45 mouse cellular contexts compared by ENCODE assay signal in the genomic region with DNA sequence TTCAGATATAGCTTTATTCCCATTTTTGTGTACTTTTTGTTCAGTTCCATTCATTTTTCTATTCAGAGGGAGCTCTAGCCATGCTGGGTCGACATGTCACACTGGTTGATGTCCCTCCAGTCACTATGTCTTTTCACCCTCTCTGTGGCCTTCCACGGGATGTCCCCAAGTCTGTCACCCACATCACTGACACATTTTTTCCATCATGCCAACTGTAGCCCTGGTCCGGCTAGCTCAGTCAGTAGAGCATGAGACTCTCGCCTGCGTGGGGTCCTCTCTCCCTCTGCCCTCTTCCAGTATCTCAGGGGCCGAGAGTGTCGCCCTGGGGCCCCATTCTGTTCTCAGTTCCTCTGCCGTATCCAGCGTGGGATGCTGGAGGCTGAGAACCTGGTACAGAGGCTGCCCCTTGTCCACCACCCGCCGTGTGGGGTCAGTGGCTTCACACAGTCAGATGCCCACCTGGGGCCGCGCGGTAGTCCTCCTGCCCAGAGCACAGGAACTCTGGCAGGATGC. TPM values are rescaled to one million over a fixed set of nuclear protein-coding genes. Genes with fewer than 3 reads are reported as not detected.
"Had no signal": no experiment of that assay in that cellular context is flagged by ENCODE, and none has a peak within 500 bp of the region (broad histone marks: within the 10 kb centered on the region; RNA-seq: fewer than 3 reads in every experiment).

No protein-coding gene starts in this region.

- H3K4me1 ChIP-seq: limb, embryonic 10.5 days; limb, embryonic 12.5 days; limb, embryonic 13.5 days; limb, embryonic 15.5 days; liver, embryonic 12.5 days; liver, embryonic 13.5 days; liver, embryonic 15.5 days; lung, embryonic 15.5 days; midbrain, embryonic 10.5 days; midbrain, embryonic 12.5 days; midbrain, embryonic 13.5 days; midbrain, embryonic 15.5 days had no signal

- H3K4me3 ChIP-seq: left cerebral cortex, adult 2 months; limb, embryonic 10.5 days; limb, embryonic 12.5 days; limb, embryonic 13.5 days; limb, embryonic 15.5 days; liver, embryonic 12.5 days; liver, embryonic 13.5 days; liver, embryonic 15.5 days; lung, embryonic 15.5 days; megakaryocyte, embryonic 14.5 days; midbrain, embryonic 10.5 days; midbrain, embryonic 12.5 days; midbrain, embryonic 13.5 days; midbrain, embryonic 15.5 days; myocyte had no signal

- H3K36me3 ChIP-seq: limb, embryonic 10.5 days; limb, embryonic 12.5 days; limb, embryonic 13.5 days; limb, embryonic 15.5 days; liver, embryonic 12.5 days; liver, embryonic 13.5 days; liver, embryonic 15.5 days; lung, embryonic 15.5 days; midbrain, embryonic 10.5 days; midbrain, embryonic 12.5 days; midbrain, embryonic 13.5 days; midbrain, embryonic 15.5 days had no signal

- DNase-seq: left cerebral cortex, postnatal 4 days; liver; liver, embryonic 13.5 days; liver, postnatal 0 days; lung, adult 18-20 months; lung, adult 2 months; lung, embryonic 14.5 days; lung, postnatal 10 days; lung, postnatal 14 days; lung, postnatal 36 days; lung, postnatal 4 days; midbrain, embryonic 14.5 days had no signal

- H3K27me3 ChIP-seq: limb, embryonic 12.5 days; limb, embryonic 13.5 days; limb, embryonic 15.5 days; liver, embryonic 12.5 days; liver, embryonic 13.5 days; liver, embryonic 15.5 days; lung, embryonic 15.5 days; megakaryocyte, embryonic 14.5 days; midbrain, embryonic 12.5 days; midbrain, embryonic 13.5 days; midbrain, embryonic 15.5 days had no signal

- H3K4me2 ChIP-seq: limb, embryonic 12.5 days; limb, embryonic 13.5 days; limb, embryonic 15.5 days; liver, embryonic 11.5 days; liver, embryonic 12.5 days; liver, embryonic 13.5 days; liver, embryonic 15.5 days; lung, embryonic 14.5 days; lung, embryonic 15.5 days; midbrain, embryonic 11.5 days; midbrain, embryonic 12.5 days; midbrain, embryonic 13.5 days; midbrain, embryonic 15.5 days had no signal

- H3K9me3 ChIP-seq: limb, embryonic 10.5 days; limb, embryonic 12.5 days; limb, embryonic 13.5 days; limb, embryonic 15.5 days; liver, embryonic 12.5 days; liver, embryonic 13.5 days; liver, embryonic 15.5 days; lung, embryonic 15.5 days; midbrain, embryonic 10.5 days; midbrain, embryonic 12.5 days; midbrain, embryonic 13.5 days; midbrain, embryonic 15.5 days had no signal

- H3K27ac ChIP-seq: left cerebral cortex, adult 2 months; limb, embryonic 10.5 days; limb, embryonic 12.5 days; limb, embryonic 13.5 days; limb, embryonic 15.5 days; liver, embryonic 12.5 days; liver, embryonic 13.5 days; liver, embryonic 14.5 days; liver, embryonic 15.5 days; lung, embryonic 15.5 days; macrophage; midbrain, embryonic 10.5 days; midbrain, embryonic 12.5 days; midbrain, embryonic 13.5 days; midbrain, embryonic 15.5 days had no signal

- H3K9ac ChIP-seq: limb, embryonic 12.5 days; limb, embryonic 13.5 days; limb, embryonic 15.5 days; liver, embryonic 12.5 days; liver, embryonic 13.5 days; liver, embryonic 14.5 days; liver, embryonic 15.5 days; liver, postnatal 0 days; lung, embryonic 14.5 days; lung, embryonic 15.5 days; midbrain, embryonic 12.5 days; midbrain, embryonic 13.5 days; midbrain, embryonic 15.5 days had no signal

RNA-seq across cellular contexts. Expression of a gene that starts 5.2 kb away (rescaled TPM):
- total RNA-seq: left cerebral cortex, adult 2 months; left cerebral cortex, adult 8-10 months; left cerebral cortex, postnatal 10 days; left cerebral cortex, postnatal 14 days; left cerebral cortex, postnatal 25 days; left cerebral cortex, postnatal 36 days; left cerebral cortex, postnatal 4 days; liver, adult 2 months; megakaryocyte progenitor cell, adult 5-6 weeks; megakaryocyte, adult 5-6 weeks; megakaryocyte-erythroid progenitor cell, adult 5-6 weeks; midbrain, postnatal 0 days; monocyte, adult 5-6 weeks had no signal
- polyA plus RNA-seq: limb, embryonic 10.5 days; limb, embryonic 12.5 days; limb, embryonic 15.5 days; liver, adult 2 months; liver, embryonic 12.5 days; liver, embryonic 13.5 days; liver, embryonic 14.5 days; liver, embryonic 15.5 days; liver, embryonic 16.5 days; liver, postnatal 0 days; lung, adult 2 months; lung, embryonic 14.5 days; lung, embryonic 15.5 days; lung, embryonic 16.5 days; lung, postnatal 0 days; macrophage; midbrain, embryonic 10.5 days; midbrain, embryonic 11.5 days; midbrain, embryonic 12.5 days; midbrain, embryonic 13.5 days; midbrain, embryonic 14.5 days; midbrain, embryonic 15.5 days; midbrain, embryonic 16.5 days; midbrain, postnatal 0 days had no signal

RNA-seq across cellular contexts. Expression of a gene that starts 34.4 kb away (rescaled TPM):
- total RNA-seq: left cerebral cortex, postnatal 4 days; liver, adult 2 months; megakaryocyte, adult 5-6 weeks had no signal
- polyA plus RNA-seq: liver, adult 2 months; macrophage had no signal
